Mouse (Mus musculus) midbrain, embryonic 12.5 days (tissue): ENCODE data around the gene Pgghg. TPM values are rescaled to one million over a fixed set of nuclear protein-coding genes. Genes with fewer than 3 reads are reported as not detected.
A peak's percentile ranks its signal among the peaks of the same experiment; 100 is the strongest.

ENCODE experiments used
- ATAC-seq: fragments of 200-750 bp; cut with Nextera tagmentation; 2 replicates; pipeline ENCODE4 v1.8.0; 2017; ENCODE audit warnings: low read depth, moderate TSS enrichment, moderate library complexity; ENCODE audit not compliant: low FRiP score
- H3K27ac ChIP-seq: fragments of 300-500 bp; sonication (generic); replicated peaks from 2 replicates; pipeline ENCODE4 v1.5.1; 2016; ENCODE audit warnings: mild to moderate bottlenecking
- H3K27me3 ChIP-seq: fragments of 300-500 bp; sonication (generic); 2 replicates; pipeline ENCODE4 v1.6.1; 2016; ENCODE audit warnings: mild to moderate bottlenecking
- H3K36me3 ChIP-seq: fragments of 300-500 bp; sonication (generic); 2 replicates; pipeline ENCODE4 v1.6.1; 2016
- H3K4me1 ChIP-seq: fragments of 300-500 bp; sonication (generic); 2 replicates; pipeline ENCODE4 v1.6.1; 2016
- H3K4me2 ChIP-seq: fragments of 300-500 bp; sonication (generic); replicated peaks from 2 replicates; pipeline ENCODE4 v1.6.1; 2016; ENCODE audit warnings: mild to moderate bottlenecking, moderate library complexity
- H3K4me3 ChIP-seq: fragments of 300-500 bp; sonication (generic); 2 replicates; pipeline ENCODE4 v1.5.1; 2016; ENCODE audit warnings: mild to moderate bottlenecking
- H3K9ac ChIP-seq: fragments of 300-500 bp; sonication (generic); replicated peaks from 2 replicates; pipeline ENCODE4 v1.6.1; 2016; ENCODE audit warnings: mild to moderate bottlenecking, moderate library complexity
- H3K9me3 ChIP-seq: fragments of 300-500 bp; sonication (generic); 2 replicates; pipeline ENCODE4 v1.6.1; 2016; ENCODE audit warnings: mild to moderate bottlenecking
- WGBS: fragments of 180-500 bp; shearing (Covaris S2); methylation state at CpG from one replicate; pipeline ENCODE4 v1.1.7; 2016; 5-methylcytosine and 5-hydroxymethylcytosine counted together
- polyA plus RNA-seq: library from polyadenylated mRNA; unstranded; fragments of >200 nt; fragmentation: Nextera tagmentation; extraction: Ambion mirVana; gene quantifications from 2 replicates; pipeline ENCODE4 v1.2.1, GENCODE M21; 2016

Pgghg gene
- polyA plus RNA-seq, 1 experiment from 2014 or later: 14.9 TPM

GRCm38 (mm10) chr7:140908634-140909107 is 32.5 kb upstream of the Pgghg start:
- H3K4me2 ChIP-seq: peak overlapping the region; percentile 81
- peak overlapping the region; percentile 43; the same call in 1 of the 2 replicates for H3K9ac ChIP-seq
- WGBS: 3% methylated on average over 19 of the region's 19 CpGs
- peaks cover 8% of the 10 kb centered on the region for H3K4me1 ChIP-seq
- H3K9me3 ChIP-seq: no peaks in the 10 kb centered on the region
- H3K27me3 ChIP-seq: peaks cover 16% of the 10 kb centered on the region
- ATAC-seq: peak; percentile 72
- H3K4me3 ChIP-seq: peak overlapping the region; percentile 37
- H3K36me3 ChIP-seq: no peaks in the 10 kb centered on the region
- no peak overlapping the region for H3K27ac ChIP-seq

GRCm38 (mm10) chr7:140912293-140912692 is 28.9 kb upstream of the Pgghg start:
- Histone ChIP-seq H3K36me3 (no peaks in the 10 kb centered on the region), H3K9me3 (no peaks in the 10 kb centered on the region), H3K27me3 (peaks cover 16% of the 10 kb centered on the region), H3K4me1 (peaks cover 8% of the 10 kb centered on the region), H3K27ac (no peak overlapping the region), H3K4me3 (no peak overlapping the region), H3K9ac (no peak overlapping the region), H3K4me2 (no peak overlapping the region)
- ATAC-seq: no peak
- WGBS: 70% methylated on average over 3 of the region's 3 CpGs

GRCm38 (mm10) chr7:140912846-140913482 is 28.2 kb upstream of the Pgghg start:
- Histone ChIP-seq H3K27me3 (peaks cover 16% of the 10 kb centered on the region), H3K36me3 (no peaks in the 10 kb centered on the region), H3K4me1 (peaks cover 8% of the 10 kb centered on the region), H3K9me3 (no peaks in the 10 kb centered on the region), H3K4me2 (no peak overlapping the region), H3K9ac (no peak overlapping the region), H3K27ac (no peak overlapping the region), H3K4me3 (no peak overlapping the region)
- WGBS: 77% methylated on average over 5 of the region's 5 CpGs
- no peak for ATAC-seq

- 85% methylated on average over 8 of the region's 8 CpGs for WGBS
- peaks cover 1% of the 10 kb centered on the region; the same call in 1 of the 2 replicates for H3K4me1 ChIP-seq
- no peak overlapping the region for H3K4me3 ChIP-seq
- H3K4me2 ChIP-seq: no peak overlapping the region
- no peak for ATAC-seq
- H3K9ac ChIP-seq: no peak overlapping the region
- no peaks in the 10 kb centered on the region for H3K36me3 ChIP-seq
- peaks cover 18% of the 10 kb centered on the region for H3K27me3 ChIP-seq
- no peaks in the 10 kb centered on the region for H3K9me3 ChIP-seq
- H3K27ac ChIP-seq: no peak overlapping the region
Measured at GRCm38 (mm10) chr7:140914031-140914690, 27.0 kb upstream of the Pgghg start.

GRCm38 (mm10) chr7:140919911-140920310 is 21.3 kb upstream of the Pgghg start:
- H3K9ac ChIP-seq: no peak overlapping the region
- ATAC-seq: no peak
- peaks cover 21% of the 10 kb centered on the region for H3K4me1 ChIP-seq
- no peaks in the 10 kb centered on the region for H3K36me3 ChIP-seq
- WGBS: 80% methylated on average over 4 of the region's 4 CpGs
- peaks cover 66% of the 10 kb centered on the region for H3K27me3 ChIP-seq
- no peak overlapping the region for H3K4me2 ChIP-seq
- no peaks in the 10 kb centered on the region for H3K9me3 ChIP-seq
- no peak overlapping the region for H3K27ac ChIP-seq
- H3K4me3 ChIP-seq: no peak overlapping the region

GRCm38 (mm10) chr7:140920418-140921029 is 20.7 kb upstream of the Pgghg start, which contains the start of gene Nlrp6:
Gene Nlrp6 (plus strand): TSS chr7:140920902.
- Histone ChIP-seq H3K4me1 (peaks cover 21% of the 10 kb centered on the region), H3K9ac (no peak within 1 kb of the TSS), H3K4me2 (no peak within 1 kb of the TSS), H3K9me3 (no peaks in the 10 kb centered on the region), H3K4me3 (0 out of 2 replicates have a peak within 1 kb of the TSS, but pooled peaks have one; percentile 45), H3K27ac (no peak within 1 kb of the TSS), H3K36me3 (no peaks in the 10 kb centered on the region), H3K27me3 (peaks cover 72% of the 10 kb centered on the region)
- ATAC-seq: no peak
- WGBS: 75% methylated on average over 8 of the region's 8 CpGs

GRCm38 (mm10) chr7:140921225-140921975 is 19.8 kb upstream of the Pgghg start:
- Histone ChIP-seq H3K9ac (no peak overlapping the region), H3K4me3 (peak overlapping the region; percentile 45; the same call in 1 of the 2 replicates), H3K9me3 (no peaks in the 10 kb centered on the region), H3K4me1 (peaks cover 21% of the 10 kb centered on the region), H3K4me2 (no peak overlapping the region; the same call in 1 of the 2 replicates), H3K36me3 (no peaks in the 10 kb centered on the region), H3K27me3 (peaks cover 76% of the 10 kb centered on the region), H3K27ac (no peak overlapping the region)
- no peak for ATAC-seq
- 31% methylated on average over 22 of the region's 22 CpGs for WGBS

- no peak overlapping the region for H3K27ac ChIP-seq
Measured at GRCm38 (mm10) chr7:140922398-140923069, 18.7 kb upstream of the Pgghg start.

GRCm38 (mm10) chr7:140923070-140923775 is 18.0 kb upstream of the Pgghg start:
- H3K4me3 ChIP-seq: peak overlapping the region; percentile 45
- no peak for ATAC-seq
- H3K9me3 ChIP-seq: no peaks in the 10 kb centered on the region
- H3K4me2 ChIP-seq: peak overlapping the region; percentile 82
- H3K27me3 ChIP-seq: peaks cover 74% of the 10 kb centered on the region
- peaks cover 21% of the 10 kb centered on the region for H3K4me1 ChIP-seq
- H3K36me3 ChIP-seq: no peaks in the 10 kb centered on the region
- no peak overlapping the region for H3K27ac ChIP-seq
- no peak overlapping the region; the same call in 1 of the 2 replicates for H3K9ac ChIP-seq
- 17% methylated on average over 30 of the region's 30 CpGs for WGBS

More at GRCm38 (mm10) chr7:140922398-140923069, 18.7 kb upstream of the Pgghg start:
- ATAC-seq: no peak
- no peak overlapping the region; the same call in 1 of the 2 replicates for H3K9ac ChIP-seq
- peak overlapping the region; percentile 45 for H3K4me3 ChIP-seq
- H3K4me2 ChIP-seq: peak overlapping the region; percentile 82
- no peaks in the 10 kb centered on the region for H3K9me3 ChIP-seq
- WGBS: under 1% methylated on average over 49 of the region's 49 CpGs
- H3K36me3 ChIP-seq: no peaks in the 10 kb centered on the region
- peaks cover 76% of the 10 kb centered on the region for H3K27me3 ChIP-seq
- H3K4me1 ChIP-seq: peaks cover 21% of the 10 kb centered on the region

GRCm38 (mm10) chr7:140927181-140927580 is 14.0 kb upstream of the Pgghg start:
- Histone ChIP-seq H3K4me1 (peaks cover 14% of the 10 kb centered on the region), H3K4me3 (no peak overlapping the region), H3K27me3 (peaks cover 38% of the 10 kb centered on the region), H3K36me3 (no peaks in the 10 kb centered on the region), H3K9me3 (no peaks in the 10 kb centered on the region), H3K9ac (no peak overlapping the region), H3K4me2 (no peak overlapping the region), H3K27ac (no peak overlapping the region)
- whole genome bisulfite sequencing: 89% methylated on average over 6 of the region's 6 CpGs
- ATAC-seq: no peak
